Mouse (Mus musculus) heart, postnatal 0 days (tissue): ENCODE results near the gene B3gnt7.

Experiments used
- CTCF ChIP-seq: IDR thresholded peaks from 2 replicates; pipeline ENCODE4 v1.5.1; 2016; ENCODE audit warnings: antibody characterized with exemption, control low read depth, low read depth
- EP300 ChIP-seq: IDR thresholded peaks from 2 replicates; pipeline ENCODE4 v1.6.1; 2016; ENCODE audit warnings: antibody characterized with exemption, low read depth

DNA sequence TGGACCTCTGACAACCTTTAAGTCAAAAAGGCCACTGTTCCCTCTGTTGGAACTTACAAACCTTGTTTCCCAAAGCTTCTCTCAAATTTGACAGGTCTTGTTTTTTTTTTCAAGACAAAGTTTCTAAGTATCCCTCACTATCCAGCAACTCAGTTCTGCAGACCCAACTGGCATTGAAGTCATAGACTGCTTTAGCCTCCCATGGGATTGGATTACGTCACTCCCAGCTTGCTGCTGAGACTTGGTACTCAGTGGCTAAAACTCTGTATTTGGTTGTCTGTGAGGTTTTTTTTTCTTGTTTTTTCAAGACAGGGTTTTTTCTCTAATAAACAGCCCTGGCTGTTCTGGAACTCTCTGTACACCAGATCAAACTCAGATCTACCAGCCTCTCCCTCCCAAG is 47.1 kb downstream of the B3gnt7 start:
- TF ChIP-seq EP300 (no peak), CTCF (no peak)
